Mouse (Mus musculus) lung, adult 2 months (tissue): ENCODE results near the gene Best3.

ENCODE experiments used
- CTCF ChIP-seq: fragments of 200-500 bp; IDR thresholded peaks from 2 replicates; pipeline ENCODE4 v1.5.1; 2011; ENCODE audit warnings: mild to moderate bottlenecking, low read length, control low read depth; ENCODE audit not compliant: insufficient read depth
- POLR2A ChIP-seq: fragments of 200-500 bp; IDR thresholded peaks from 2 replicates; pipeline ENCODE4 v1.6.1; 2011; ENCODE audit warnings: low read depth, mild to moderate bottlenecking, control low read depth, low read length, borderline replicate concordance; ENCODE audit errors: extremely low read depth

- TF ChIP-seq POLR2A (no peak), CTCF (no peak)
Observed at GRCm38 (mm10) chr10:117011047-117011446, 24.9 kb downstream of the Best3 start.
